Mouse (Mus musculus): ENCODE measurements around the gene Polr3h. TPM values are rescaled to one million over a fixed set of nuclear protein-coding genes. Genes with fewer than 3 reads are reported as not detected.

Gene Polr3h
- polyA plus RNA-seq, 1 experiment from 2014 or later: 114 TPM

DNA sequence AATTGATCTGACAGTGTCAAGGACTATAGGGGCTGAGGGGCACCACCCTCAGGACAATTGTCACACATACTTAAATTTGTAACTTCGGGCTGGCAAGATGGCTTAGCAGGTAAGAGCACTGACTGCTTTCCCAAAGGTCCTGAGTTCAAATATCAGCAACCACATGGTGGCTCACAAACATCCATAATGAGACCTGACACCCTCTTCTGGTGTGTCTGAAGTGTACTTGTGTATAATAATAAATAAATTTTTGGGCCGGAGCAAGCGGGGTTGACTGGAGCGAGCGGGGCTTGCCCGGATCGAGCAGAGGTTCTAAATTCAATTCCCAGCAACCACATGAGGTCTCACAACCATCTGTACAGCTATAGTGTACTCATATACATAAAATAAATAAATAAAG is 85.7 kb downstream of the Polr3h start:
- Histone ChIP-seq H3K27me3 (replicated peaks; ENCODE audit: control insufficient read depth, insufficient read depth, low read length) (no peaks in the 10 kb centered on the region), H3K4me3 (ENCODE audit: low read depth, low read length) (no peak overlapping the region), H3K36me3 (ENCODE audit: control insufficient read depth, insufficient read depth) (no peaks in the 10 kb centered on the region), H3K9me3 (ENCODE audit: control insufficient read depth) (no peaks in the 10 kb centered on the region), H3K9ac (ENCODE audit: low read depth, low read length) (no peak overlapping the region), H3K27ac (ENCODE audit: low read depth, low read length) (0 out of 2 replicates have a peak overlapping the region, but pooled peaks have one; percentile 57), H3K4me2 (replicated peaks; ENCODE audit: low read depth) (no peak overlapping the region), H3K4me1 (replicated peaks; ENCODE audit: control insufficient read depth, insufficient read depth, low read length) (peaks cover 6% of the 10 kb centered on the region; the same call in 1 of the 2 replicates)
- ATAC-seq: no peak
- TF ChIP-seq CTCF (IDR thresholded peaks at IDR 0.05; ENCODE audit: low read depth): no peak
- WGBS: 86% methylated on average over 7 of the region's 7 CpGs

DNA sequence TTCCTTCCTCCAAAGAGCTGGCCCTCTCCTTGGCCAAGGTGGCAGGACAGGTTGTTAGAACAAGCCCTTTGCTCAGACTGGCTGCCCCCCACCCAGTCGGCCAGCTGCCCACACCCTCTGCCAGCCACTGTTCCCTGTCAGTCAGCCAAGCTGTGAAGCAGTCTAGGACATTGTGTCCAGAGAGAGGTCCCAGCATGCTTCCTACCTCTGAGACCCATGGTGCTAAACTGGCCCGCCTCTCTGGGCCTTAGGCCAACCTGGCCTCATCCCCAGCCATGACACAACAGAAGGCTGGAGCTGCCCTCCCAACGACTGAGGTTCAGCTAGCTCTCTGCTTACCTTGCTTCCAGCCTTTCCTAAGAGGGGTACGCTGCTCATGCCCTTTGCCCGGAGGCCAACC is 86.4 kb downstream of the Polr3h start:
- Histone ChIP-seq H3K4me2 (replicated peaks; ENCODE audit: low read depth) (no peak overlapping the region), H3K27me3 (replicated peaks; ENCODE audit: control insufficient read depth, insufficient read depth, low read length) (no peaks in the 10 kb centered on the region), H3K36me3 (ENCODE audit: control insufficient read depth, insufficient read depth) (no peaks in the 10 kb centered on the region), H3K4me3 (ENCODE audit: low read depth, low read length) (no peak overlapping the region), H3K27ac (ENCODE audit: low read depth, low read length) (peak overlapping the region; percentile 57; the same call in 1 of the 2 replicates), H3K4me1 (replicated peaks; ENCODE audit: control insufficient read depth, insufficient read depth, low read length) (peaks cover 6% of the 10 kb centered on the region; the same call in 1 of the 2 replicates), H3K9me3 (ENCODE audit: control insufficient read depth) (no peaks in the 10 kb centered on the region), H3K9ac (ENCODE audit: low read depth, low read length) (no peak overlapping the region)
- TF ChIP-seq CTCF (IDR thresholded peaks at IDR 0.05; ENCODE audit: low read depth): no peak
- 49% methylated on average over 5 of the region's 5 CpGs for WGBS
- ATAC-seq: peak; percentile 34

DNA sequence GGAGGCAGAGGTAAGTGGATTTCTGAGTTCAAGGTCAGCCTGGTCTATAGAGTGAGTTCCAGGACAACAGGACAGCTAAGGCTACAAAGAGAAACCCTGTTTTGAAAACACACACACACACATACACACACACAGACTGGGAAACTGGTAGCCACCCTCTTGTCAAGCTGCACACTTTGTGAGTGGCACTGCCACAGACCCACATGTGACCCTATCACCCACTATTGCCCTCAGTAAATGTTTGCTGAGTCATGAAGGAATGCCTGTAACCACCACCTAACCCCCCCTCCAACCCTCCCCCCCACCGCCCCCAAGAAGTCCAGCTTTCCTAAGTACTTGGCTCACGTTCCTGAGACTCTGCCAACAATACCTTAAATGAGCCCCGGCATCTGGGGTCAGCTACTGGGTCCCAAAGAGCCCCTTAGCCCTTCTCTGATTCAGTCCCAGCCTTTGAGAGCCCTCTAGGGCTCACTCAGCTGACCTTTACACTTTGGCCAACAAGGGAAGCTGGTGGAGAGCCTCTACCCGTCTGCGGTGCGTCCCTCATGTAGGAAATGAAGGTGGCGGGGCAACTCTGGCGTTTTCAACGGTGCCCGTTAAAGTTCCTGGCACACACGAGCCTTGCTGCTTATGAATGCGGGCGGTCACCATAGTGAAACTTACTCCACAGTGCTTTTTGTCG is 87.3 kb downstream of the Polr3h start:
- H3K27ac ChIP-seq (ENCODE audit: low read depth, low read length): no peak overlapping the region
- 67% methylated on average over 14 of the region's 14 CpGs for WGBS
- ATAC-seq: no peak
- TF ChIP-seq CTCF (IDR thresholded peaks at IDR 0.05; ENCODE audit: low read depth): no peak
- H3K27me3 ChIP-seq (replicated peaks; ENCODE audit: control insufficient read depth, insufficient read depth, low read length): no peaks in the 10 kb centered on the region
- no peaks in the 10 kb centered on the region for H3K36me3 ChIP-seq (ENCODE audit: control insufficient read depth, insufficient read depth)
- H3K4me3 ChIP-seq (ENCODE audit: low read depth, low read length): no peak overlapping the region
- H3K4me1 ChIP-seq (replicated peaks; ENCODE audit: control insufficient read depth, insufficient read depth, low read length): peaks cover 6% of the 10 kb centered on the region; the same call in 1 of the 2 replicates
- no peak overlapping the region for H3K9ac ChIP-seq (ENCODE audit: low read depth, low read length)
- no peaks in the 10 kb centered on the region for H3K9me3 ChIP-seq (ENCODE audit: control insufficient read depth)
- H3K4me2 ChIP-seq (replicated peaks; ENCODE audit: low read depth): no peak overlapping the region

Other genes starting within 250 kb of the Polr3h start
- 1.6 TPM in 2 replicates for gene Chadl, start 229.0 kb downstream of the Polr3h start, polyA plus RNA-seq (2015; fragmentation: Nextera tagmentation; extraction: Ambion mirVana)
- gene Zc3h7b, start 181.2 kb downstream of the Polr3h start, polyA plus RNA-seq (2015; fragmentation: Nextera tagmentation; extraction: Ambion mirVana): 5.6 and 7.3 TPM in 2 replicates
- 20.6 and 21.9 TPM in 2 replicates for gene Rangap1, start 180.7 kb downstream of the Polr3h start, polyA plus RNA-seq (2015; fragmentation: Nextera tagmentation; extraction: Ambion mirVana)
- 13.4 and 16.0 TPM in 2 replicates for gene Tef, start 123.8 kb downstream of the Polr3h start, polyA plus RNA-seq (2015; fragmentation: Nextera tagmentation; extraction: Ambion mirVana)
- gene Tob2, start 67.4 kb downstream of the Polr3h start, polyA plus RNA-seq (2015; fragmentation: Nextera tagmentation; extraction: Ambion mirVana): 19.8 and 22.1 TPM in 2 replicates
- 75.9 and 79.2 TPM in 2 replicates for gene Phf5a, start 54.3 kb downstream of the Polr3h start, polyA plus RNA-seq (2015; fragmentation: Nextera tagmentation; extraction: Ambion mirVana)
- 192 and 209 TPM in 2 replicates for gene Aco2, start 53.9 kb downstream of the Polr3h start, polyA plus RNA-seq (2015; fragmentation: Nextera tagmentation; extraction: Ambion mirVana)
- gene Csdc2, start 10.5 kb upstream of the Polr3h start, polyA plus RNA-seq (2015; fragmentation: Nextera tagmentation; extraction: Ambion mirVana): 4.4 and 4.9 TPM in 2 replicates
- 14.5 and 15.8 TPM in 2 replicates for gene Pmm1, start 34.7 kb upstream of the Polr3h start, polyA plus RNA-seq (2015; fragmentation: Nextera tagmentation; extraction: Ambion mirVana)
- gene 1700029P11Rik, start 54.3 kb upstream of the Polr3h start, polyA plus RNA-seq (2015; fragmentation: Nextera tagmentation; extraction: Ambion mirVana): not detected in 2 replicates
- gene Xrcc6, start 61.6 kb upstream of the Polr3h start, polyA plus RNA-seq (2015; fragmentation: Nextera tagmentation; extraction: Ambion mirVana): 22.6 and 23.2 TPM in 2 replicates
- gene Desi1, start 107.6 kb upstream of the Polr3h start, polyA plus RNA-seq (2015; fragmentation: Nextera tagmentation; extraction: Ambion mirVana): 10.0 and 12.1 TPM in 2 replicates
- 86.1 and 99.0 TPM in 2 replicates for gene Snu13, start 121.4 kb upstream of the Polr3h start, polyA plus RNA-seq (2015; fragmentation: Nextera tagmentation; extraction: Ambion mirVana)
- gene 4930407I10Rik, start 132.9 kb upstream of the Polr3h start, polyA plus RNA-seq (2015; fragmentation: Nextera tagmentation; extraction: Ambion mirVana): not detected in 2 replicates
- gene Mei1, start 143.8 kb upstream of the Polr3h start, polyA plus RNA-seq (2015; fragmentation: Nextera tagmentation; extraction: Ambion mirVana): not detected in 2 replicates
- 3.5 and 4.2 TPM in 2 replicates for gene Ccdc134, start 201.7 kb upstream of the Polr3h start, polyA plus RNA-seq (2015; fragmentation: Nextera tagmentation; extraction: Ambion mirVana)
- 68.7 and 69.5 TPM in 2 replicates for gene Srebf2, start 220.9 kb upstream of the Polr3h start, polyA plus RNA-seq (2015; fragmentation: Nextera tagmentation; extraction: Ambion mirVana)